Mouse (Mus musculus) skeletal muscle tissue, adult 2 months (tissue): ENCODE data around the gene Gdpd2.

Experiments
- DNase-seq: peaks from one replicate; pipeline ENCODE4 v3.0.0-alpha.2; 2012; ENCODE audit warnings: low read depth, low spot score

Gdpd2 gene

DNA sequence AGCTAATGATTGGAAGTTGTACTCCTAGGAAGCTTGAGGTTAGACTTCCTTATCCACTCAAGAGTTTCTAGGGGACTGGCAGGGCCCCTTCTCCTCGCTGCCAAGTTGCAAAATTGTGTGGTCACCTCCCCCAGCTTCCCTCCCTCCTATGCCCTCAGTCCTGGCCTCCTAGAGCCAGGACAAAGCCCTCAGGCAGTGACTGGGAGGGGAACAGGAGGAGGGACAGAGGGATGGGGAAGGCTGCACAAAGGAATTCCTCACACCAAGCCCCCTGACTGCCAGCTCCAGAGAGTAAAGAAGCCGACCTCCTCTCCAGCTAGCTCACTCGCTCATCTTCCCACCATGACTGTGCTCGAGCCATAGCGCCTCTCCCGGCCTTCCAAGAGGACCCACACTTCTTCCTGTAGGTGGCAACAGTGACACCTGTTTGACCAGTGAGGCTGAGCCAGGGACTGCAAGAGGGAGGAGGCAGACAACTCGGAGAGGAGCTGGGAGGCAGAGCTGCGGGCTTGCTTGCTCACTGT, at the start of gene Gdpd2:
Gene Gdpd2 (plus strand): TSS at position 209 of the 524 bp plus-strand sequence.
- DNase-seq: peak; percentile 10

DNA sequence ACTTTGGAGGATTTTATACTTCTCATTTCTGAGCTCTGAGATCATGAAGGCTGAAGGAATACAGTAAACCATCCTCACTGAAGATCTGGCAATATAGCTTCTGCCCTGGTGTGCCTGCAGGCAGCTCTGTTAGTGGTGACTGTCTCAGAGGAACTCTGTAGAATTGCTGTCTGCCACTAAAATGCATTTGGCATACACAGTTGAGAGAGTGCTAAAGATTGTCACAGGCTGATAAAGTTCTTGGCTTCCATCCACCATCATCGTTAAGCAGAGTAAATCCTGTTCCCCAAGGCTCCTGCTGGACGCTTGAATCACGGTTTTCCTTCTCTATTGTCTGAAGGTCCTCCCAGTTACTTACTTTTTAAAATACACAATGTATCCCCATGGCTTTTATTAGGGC, 43.1 kb upstream of the Gdpd2 start:
- DNase-seq: no peak

DNA sequence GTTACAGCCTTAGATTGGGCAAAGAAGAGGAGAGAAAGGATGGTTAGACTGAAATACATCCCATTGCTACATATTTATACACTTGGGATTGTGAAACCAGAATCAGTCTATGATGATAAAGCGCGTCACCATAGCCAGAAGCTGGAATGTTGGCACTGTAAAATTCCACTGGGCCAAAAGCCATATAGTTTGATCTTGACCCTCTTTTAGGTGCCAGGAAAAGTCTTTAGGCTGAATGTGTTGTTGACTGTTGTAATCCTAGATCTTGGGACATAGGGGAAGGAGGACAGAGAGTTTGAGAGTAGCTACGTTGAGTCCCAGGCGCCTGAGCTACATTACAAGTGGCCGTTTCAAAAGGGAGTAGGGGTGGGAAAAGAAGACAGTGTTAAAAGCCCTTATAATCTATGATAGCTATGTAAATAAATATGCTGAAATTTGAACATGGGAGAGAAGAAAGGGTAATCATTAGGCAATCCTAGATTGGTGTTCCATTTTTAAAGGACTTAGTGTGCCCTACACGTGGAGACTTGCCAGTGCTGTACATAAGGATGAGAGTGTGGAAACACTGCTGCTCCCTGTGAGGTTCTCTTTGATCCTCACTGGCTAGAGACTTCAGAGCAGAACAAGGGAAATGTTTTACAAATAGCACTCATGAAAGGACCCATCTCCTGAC, 42.2 kb upstream of the Gdpd2 start:
- no peak for DNase-seq

DNA sequence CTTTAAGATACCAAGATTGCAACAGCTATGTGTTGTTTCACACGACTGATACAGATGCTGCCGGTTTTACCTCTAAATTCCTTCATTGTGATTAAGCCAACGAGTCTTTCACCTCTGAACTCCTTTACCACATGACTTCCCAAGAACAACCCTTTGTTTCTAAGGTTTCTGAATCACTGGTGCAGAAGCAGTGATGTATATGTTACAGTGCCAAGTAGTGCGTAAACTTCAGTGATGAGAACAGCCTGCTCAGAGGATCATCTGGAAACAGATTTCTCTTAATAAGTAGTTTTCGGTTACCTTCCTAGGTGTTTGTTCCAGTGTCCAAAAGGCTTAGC, 41.7 kb upstream of the Gdpd2 start:
- no peak for DNase-seq

DNA sequence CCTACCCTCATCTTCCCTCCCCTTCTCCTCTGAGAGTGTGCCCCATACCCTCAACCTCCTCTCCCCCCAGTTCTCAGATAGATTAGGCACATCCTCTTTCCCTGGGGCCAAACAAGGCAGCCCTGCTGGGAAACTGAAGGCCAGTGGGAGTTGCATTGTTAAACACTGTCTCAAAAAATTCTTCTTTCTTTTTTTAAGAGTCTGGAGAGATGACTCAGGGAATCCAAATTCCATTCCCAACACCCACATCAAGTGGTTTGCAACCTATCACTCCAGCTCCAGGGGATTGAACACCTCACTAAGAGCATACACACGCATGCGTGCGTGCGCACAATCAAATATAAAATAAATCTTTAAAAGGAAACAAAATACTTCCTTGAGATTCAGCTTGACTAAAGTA, 32.9 kb upstream of the Gdpd2 start:
- DNase-seq: no peak

DNA sequence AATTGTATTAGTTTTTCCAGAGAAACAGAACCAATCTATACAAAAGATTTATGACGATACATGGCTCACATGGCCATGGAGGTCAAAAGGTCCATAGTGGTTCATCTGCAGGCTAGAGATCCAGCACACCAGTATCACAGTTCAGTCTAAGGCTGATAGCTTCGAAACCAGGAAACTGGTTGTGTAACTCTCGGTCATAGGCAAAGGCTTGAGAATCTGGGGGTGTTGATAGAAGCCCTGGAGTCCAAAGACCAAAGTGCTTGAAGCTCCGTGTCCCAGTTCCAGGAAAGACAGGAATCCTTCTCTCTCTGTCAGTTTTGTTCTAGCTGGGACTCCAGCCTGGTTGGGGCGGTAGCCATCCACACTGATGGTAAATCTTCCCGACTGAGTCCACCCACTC, 21.6 kb upstream of the Gdpd2 start:
- DNase-seq: no peak

DNA sequence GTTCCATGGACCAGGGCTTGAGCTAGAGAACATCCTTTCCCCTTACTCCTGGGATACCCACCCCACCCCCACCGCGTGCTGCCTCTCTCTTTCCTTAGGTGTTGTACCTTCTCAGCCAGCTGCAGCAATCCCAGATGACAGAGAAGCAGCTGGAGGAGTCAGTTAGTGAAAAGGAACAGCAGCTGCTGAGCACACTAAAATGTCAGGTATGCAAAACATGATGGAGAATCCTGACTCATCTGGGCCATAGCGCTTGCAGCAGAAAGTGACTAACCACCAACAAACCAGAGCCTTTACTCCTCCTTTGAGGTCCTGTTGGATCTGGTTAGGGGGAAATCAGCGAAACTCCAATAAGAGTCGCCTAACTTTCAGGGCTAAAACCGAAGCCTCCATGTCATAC, 13.5 kb upstream of the Gdpd2 start:
- DNase-seq: no peak

DNA sequence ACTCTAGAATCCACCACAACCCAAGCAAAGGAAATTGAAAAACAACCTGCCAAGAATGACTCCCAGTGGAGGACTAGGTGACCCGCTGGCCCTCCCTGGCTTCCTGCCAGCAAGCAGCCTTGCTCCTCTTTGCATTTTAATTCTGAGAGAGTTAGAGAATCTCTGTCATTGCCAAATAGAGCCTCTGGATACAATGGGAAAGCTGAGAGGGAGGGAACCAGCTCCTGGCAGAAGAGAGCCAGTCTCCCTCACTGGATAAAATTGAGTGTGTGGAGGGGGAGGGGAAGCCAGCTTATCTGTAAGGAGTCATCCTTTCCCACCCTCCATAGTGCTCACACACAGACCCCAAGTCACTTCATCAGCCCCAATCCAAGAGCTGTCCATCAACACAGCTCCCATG, 726 bp upstream of the Gdpd2 start:
- DNase-seq: no peak

DNA sequence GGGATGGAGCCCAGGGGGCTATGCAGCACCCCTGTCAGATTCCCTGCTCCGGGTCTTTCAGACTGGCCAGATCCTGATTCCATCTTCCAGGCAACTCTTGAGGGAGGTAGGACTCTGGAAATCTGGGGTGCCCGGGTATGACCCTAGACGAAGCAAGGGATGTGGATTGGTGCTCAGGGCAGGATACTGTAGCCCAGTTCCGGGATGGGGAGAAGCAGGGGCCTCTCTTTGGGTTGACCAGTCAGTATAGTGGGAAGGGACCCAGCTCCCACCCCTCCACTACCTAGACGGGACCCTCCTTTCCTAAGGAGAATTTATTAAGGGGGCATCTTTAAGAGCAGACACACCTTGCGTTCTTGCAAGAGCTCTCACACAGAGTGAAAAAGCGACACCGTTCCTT, 593 bp downstream of the Gdpd2 start:
- DNase-seq: no peak

DNA sequence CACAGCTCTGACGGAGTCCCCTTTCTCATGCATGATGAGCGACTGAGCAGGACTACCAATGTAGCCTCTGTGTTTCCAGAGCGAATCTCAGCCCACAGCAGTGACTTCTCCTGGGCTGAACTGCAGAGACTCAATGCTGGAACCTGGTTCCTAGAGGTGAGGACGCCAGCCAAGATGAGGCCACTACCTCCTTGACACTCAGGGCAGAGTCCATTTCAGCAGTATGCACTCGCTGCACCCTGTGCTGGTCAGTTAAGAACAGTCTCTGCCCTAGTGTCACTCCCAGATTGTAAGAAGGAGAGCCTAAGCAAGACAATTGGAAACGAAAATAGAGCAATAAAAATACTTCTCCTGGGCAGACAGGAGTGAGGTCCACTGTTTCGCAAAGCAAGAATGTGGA, 4.7 kb downstream of the Gdpd2 start:
- no peak for DNase-seq

DNA sequence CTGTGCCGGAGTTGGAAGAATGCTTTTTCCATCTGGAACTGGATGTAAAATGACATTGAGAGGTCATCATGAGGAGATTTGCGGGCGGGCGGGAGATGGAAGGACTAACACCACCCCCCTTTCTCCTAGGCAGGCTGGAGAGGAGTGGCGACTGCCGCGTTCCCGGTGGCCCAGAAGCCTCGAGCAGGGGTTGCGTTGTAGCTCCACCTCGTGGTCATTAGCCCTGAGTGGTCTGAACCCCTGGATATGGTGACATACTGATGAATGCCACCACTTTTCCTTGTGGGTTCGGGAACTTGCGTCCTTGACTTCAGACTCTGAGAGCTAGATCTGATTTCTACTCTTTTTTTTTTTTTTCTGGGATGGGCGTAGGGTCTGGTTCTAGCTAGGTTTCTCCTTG, 9.2 kb downstream of the Gdpd2 start:
- DNase-seq: peak; percentile 26

DNA sequence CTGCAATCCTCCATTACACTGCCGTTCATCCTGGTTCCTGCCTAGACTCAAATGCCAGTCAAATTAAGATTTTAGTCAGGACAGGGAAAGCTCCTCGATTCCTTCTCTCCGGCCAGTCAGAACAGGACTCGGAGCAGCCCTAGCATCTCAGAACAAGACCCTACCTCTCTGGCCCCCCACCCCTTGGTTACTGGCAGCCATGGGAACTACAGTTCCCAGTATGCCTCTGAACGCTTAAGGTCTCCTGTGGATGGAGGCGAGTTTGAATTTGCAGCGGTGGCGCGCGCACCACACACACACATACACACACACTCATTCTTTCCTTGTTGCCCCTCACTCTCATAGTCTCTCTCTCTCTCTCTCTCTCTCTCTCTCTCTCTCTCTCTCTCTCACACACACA, 9.8 kb downstream of the Gdpd2 start:
- DNase-seq: no peak

DNA sequence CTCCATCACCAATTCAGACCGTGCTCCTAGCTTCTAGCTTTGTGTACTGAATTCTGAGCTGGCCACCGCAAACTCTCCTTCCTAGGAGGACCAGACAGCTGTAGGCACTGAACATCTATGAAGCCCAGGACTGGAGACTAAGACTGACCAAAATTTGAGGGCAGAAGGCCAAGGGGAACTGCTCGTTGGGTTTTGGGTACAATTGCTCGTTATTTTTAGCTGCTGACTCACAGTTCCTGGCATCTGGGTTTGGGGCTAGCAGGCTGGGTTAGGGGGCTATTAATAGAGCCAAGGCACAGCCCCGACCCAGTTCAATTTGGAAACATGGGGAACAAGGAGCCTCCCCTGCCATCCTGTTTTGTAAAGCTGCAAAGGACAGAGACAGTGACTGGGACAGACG, 11.1 kb downstream of the Gdpd2 start:
- peak; percentile 18 for DNase-seq

DNA sequence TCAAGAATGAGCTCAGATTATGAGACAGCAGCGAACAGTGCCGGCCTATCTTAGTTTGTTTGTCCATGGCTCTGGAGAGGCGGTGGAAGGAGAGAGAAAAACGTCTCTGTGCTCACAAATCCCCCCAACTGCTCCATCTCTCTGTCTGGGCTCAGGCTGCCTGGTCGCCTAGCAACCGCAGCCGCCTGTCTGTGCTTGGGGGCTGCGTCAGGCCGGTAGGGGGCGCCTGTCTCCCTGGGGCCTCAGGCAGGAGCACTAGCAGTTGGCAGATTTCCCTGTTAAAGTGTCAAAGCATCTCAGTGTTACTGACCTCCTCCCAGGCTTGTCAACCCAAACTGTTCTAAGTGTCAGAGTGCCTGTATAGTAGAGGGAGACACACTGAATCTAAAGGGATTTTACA, 12.3 kb downstream of the Gdpd2 start:
- peak; percentile 16 for DNase-seq

DNA sequence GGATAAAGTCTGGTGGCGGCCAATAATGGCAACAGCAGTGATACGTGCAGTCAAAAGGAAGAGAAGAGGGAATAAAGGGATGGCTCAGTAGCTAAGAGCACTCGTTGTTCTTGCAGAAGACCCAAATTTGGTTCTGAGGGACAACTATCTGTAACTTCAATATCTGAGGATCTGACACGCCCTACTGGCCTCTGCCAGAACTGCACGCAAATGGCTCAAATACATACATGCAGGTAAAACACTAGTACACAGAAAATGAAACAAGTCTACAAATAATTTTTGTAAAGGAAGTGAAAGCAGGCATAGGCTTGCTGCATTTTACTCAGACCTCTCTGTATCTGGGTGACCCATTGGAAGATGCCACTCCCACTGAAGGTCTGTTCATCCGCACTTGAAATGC, 36.2 kb downstream of the Gdpd2 start:
- no peak for DNase-seq

DNA sequence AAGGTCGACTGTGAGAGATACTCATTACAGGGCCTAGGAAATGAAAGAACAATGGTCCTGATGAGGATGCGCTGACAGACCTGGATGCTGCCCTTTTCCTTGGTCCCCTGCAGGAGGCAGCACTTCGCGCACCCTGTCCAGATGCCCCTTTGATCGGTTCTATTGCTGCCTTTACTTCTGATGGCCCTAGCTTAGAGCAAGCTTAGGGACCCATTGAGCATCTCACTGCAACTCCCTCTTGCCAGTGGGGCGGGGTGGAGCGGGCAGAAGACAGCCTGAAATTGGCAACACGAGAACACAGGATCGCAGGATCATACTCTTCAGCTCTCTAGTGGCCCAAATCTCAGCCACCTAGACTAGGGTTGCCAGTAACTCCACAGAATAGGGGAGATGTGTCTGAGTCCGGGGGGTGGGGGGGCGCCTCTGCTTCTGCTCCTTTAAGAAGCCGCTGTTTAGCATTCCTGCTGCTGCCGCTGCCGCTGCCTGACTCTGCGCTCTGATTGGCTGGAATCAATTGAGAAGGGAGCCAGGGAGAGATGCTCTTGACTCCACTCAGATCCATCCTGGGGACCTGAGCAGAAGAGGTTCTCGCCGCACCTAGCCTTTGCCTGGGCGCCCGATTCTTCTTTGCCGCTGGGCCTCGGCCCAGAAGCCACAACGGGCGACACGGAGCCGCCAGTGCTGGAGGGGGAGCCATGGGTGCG, 37.7 kb downstream of the Gdpd2 start, which contains the start of gene Dlg3:
Gene Dlg3 (plus strand): TSS at position 542 of the 704 bp plus-strand sequence.
- no peak for DNase-seq

DNA sequence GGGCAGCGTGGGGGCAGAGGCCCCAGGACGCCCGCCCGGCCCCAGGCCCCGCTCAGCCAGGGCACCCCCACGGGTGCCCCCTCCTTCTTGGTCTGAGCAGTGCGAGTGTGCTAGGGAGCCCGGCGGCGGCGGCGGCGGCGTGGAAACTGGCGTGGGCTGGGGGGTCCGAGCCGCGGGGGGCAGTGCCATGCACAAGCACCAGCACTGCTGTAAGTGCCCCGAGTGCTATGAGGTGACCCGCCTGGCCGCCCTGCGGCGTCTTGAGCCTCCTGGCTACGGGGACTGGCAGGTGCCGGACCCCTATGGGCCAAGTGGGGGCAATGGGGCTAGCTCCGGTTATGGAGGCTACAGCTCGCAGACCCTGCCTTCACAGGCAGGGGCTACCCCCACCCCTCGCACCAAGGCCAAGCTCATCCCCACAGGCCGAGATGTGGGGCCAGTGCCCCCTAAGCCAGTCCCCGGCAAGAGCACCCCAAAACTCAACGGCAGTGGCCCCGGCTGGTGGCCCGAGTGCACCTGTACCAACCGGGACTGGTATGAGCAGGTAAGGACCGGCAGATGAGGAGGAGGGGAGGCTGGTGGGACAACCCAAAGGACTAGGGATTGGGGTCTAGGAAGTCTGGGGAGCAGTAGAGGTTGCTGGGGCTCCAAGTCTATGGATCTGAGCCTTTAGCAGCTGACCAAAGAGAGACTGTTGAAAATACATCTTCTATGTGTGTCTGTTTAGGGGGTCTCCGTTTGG, 38.4 kb downstream of the Gdpd2 start:
- no peak for DNase-seq

DNA sequence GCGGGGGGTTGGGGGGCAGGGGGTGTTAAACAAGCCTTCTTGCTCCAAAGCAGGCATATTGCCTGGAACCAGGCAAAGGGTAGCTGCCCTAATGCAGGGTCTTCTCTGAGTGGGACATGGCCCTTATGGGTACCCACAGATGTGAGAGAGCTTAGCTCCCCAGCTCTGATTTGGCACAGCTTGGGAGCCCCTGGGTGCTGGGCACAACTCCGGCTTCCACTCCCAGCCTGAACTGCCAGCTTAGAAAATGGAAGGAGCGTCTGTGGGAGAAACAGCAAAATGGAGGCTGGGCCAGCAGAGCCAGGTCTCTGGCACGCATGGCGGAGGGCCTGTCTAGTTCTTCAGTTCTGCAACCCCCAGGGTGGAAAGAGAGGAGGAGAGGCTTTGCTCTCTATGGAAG, 39.6 kb downstream of the Gdpd2 start:
- no peak for DNase-seq

DNA sequence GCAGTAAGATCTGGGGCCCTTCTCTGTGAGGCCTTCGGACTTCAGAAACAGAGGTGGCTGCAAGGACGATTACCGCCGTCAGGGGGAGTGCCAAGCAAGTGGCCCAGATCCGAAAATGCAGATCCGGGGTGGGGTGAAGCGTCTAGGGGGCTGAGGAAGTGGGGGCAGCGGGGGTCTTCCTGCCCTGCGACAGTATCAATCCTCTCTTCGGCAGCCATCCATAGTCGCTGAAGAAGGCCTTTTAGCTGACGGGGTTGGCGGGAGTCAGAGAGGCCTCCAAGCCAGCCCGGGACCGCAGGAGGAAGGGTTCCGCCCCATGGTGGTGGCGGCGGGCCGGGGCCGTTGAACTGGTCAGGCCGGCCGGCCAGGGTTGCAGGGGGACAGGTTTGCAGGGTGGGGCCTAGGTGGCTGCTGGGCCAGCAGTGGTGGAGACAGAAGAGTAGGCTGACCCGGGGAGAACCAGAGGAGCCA, 44.7 kb downstream of the Gdpd2 start:
- peak; percentile 19 for DNase-seq

DNA sequence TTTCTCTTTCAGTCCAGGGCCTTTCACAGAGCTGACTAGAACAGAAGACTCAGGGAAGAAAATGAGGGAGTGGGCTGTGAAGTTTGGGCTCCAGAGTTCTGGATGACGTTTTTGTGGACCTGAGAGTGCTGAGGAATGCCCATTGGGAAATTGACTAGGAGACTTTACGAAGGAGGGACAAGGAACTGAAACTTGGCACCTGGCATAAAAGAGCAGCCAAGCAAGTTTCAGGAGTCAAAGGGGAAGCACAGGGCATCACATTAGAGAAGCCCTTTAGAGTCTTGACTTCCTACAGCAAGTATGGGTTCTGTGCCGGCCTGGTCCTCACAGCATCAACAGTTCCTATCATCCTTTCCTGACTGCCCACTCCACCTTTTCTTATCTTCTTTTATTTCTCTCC, 45.7 kb downstream of the Gdpd2 start:
- DNase-seq: no peak

DNA sequence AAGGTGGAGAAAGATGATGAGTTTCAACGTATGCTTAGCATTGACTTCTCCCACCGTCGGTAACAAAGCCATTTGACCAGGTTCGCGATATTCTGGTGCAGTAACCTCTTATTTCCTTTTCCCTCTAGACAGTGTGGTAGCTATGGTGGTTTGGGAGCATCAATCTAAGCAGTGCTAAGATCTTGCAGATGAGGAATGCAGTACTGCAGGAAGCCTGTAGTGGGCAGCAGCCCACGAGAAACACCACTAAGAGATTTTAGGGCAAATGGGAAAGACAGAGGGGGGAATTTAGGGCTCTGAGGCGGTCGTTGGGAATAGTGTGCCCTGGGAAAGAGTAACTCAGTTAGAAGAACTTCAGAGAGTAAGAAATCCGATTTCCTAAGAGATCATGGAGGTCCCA, 46.8 kb downstream of the Gdpd2 start:
- DNase-seq: peak; percentile 21

DNA sequence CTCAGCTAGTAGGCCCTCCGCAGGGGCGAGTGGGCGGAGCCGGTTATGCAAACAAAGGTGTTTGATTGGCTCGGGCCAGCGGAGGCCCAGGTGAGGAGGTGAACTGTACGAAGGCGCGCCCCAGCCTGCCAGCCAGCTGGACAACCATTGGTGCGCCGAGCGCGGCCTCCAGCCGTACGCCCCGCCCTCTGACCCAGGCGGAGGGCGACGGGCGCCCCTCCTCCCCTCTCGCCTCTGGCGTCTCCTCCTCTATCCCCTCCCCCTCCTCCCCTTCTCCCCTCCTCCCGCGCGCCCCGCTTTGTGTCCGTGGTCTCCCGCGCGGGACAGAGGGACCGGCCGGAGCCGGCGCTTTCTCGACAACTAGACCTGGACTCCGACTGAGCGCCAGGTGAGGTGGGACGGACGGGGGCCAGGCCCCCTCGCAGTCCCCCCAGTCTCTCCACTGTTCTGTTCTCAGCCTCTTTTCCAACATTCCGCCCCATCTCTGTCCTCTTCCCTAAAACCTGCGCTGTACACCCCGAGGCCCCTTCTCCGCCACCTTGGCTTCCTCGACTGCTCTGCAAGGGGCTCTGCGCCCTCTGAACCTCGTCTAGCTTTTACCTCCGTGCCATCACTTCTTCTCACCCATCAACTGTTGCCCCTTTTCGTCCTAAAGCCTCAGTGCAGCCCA, 47.4 kb downstream of the Gdpd2 start:
- DNase-seq: peak; percentile 27
